Mouse (Mus musculus): ENCODE data around the gene Sacs.

DNA sequence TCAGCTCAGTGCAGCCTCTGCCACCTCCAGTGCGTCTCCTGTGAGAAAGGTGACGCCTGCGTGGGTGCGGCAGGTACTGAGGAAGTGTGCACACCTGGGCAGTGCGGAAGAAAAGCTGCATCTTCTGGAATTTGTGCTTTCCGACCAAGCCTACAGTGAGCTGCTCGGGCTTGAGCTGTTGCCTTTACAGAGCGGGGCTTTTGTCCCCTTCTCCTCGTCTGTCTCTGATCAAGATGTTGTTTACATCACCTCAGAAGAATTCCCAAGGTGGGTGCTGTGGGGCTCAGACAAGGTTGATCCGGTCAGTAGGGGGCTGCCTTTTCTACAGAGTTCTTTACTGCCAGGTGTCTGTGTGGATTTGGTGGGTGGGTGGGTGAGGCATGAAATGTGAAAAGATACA, 54.1 kb downstream of the Sacs start:
- TF ChIP-seq CTCF (IDR thresholded peaks at IDR 0.05; ENCODE audit: extremely low read depth, insufficient read depth, insufficient read length, insufficient replicate concordance) (no peak), POLR2A (IDR thresholded peaks at IDR 0.05; ENCODE audit: low read depth, low read length) (no peak)

Measured in spleen, adult 2 months (tissue).